Mouse (Mus musculus) thymus, adult 18-20 months (tissue): ENCODE measurements around the gene Clec18a.
A peak's percentile ranks its signal among the peaks of the same experiment; 100 is the strongest.
"Not testable (repeated sequence)": the region's sequence is repeated elsewhere in the genome, so short reads cannot be mapped to it uniquely, and the experiment has no call there.

Source experiments
- DNase-seq, 2 experiments: peaks; one replicate each; pipeline ENCODE4 v3.0.0; 2022; ENCODE audit warnings: mixed read lengths in 2 of 2

Clec18a gene

DNA sequence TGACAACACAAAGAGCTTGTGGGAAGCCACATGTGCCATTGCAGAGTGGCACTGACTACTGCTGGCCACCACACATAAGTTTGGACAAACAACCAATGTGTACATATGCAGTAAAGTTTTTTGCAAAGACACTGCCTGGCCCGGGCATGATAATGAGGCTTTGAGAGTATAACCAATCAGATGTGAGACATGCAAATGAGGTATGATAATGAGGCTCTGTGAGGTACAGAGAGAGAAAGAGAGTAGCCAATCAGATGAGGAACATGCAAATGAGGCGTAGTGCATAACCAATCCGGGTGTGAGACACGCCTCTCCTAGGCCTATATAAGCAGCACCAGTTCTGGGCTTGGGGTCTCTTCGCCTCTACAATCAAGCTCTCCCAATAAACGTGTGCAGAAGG lies at the start of gene Clec18a:
Clec18a (minus strand) TSS at position 101 of the 400 bp plus-strand sequence.
- DNase-seq: not testable (repeated sequence)

DNA sequence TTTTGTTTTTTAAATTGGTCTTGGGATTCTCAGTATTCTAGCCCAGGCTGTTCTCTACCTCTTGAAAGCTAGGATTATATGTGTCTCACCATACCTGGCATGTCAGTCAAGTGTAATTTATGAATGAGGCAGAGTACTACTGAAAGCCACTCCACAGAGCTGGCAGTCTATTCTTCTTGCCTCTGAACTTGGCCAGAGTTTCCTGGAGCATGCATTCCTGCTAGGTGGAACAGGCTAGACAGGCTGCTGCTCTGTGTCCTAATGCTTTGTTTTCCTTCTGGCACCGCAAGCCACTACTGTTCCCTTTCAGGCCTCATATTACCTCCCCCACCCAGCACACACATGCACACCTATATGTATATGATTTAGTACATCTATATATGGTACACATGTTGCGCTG lies 38.5 kb upstream of the Clec18a start:
- no peak for DNase-seq

DNA sequence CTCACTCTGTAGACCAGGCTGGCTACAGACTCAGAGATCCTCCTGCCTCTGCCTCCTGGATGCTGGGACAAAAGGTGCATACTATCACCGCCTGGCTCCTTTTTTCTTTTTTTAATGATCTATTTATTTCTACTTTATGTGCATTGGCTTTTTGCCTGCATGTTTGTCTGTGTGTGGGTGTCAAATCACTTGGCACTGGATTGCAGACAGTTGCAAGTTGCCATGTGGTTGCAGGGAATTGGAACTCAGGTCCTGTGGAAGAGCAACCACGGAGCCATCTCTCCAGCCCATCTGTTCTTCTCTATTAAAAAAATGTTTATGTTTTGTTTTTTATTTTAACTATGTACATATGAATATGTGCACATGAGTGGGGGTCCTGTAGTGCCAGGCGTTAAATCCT lies 27.3 kb upstream of the Clec18a start:
- no peak for DNase-seq

DNA sequence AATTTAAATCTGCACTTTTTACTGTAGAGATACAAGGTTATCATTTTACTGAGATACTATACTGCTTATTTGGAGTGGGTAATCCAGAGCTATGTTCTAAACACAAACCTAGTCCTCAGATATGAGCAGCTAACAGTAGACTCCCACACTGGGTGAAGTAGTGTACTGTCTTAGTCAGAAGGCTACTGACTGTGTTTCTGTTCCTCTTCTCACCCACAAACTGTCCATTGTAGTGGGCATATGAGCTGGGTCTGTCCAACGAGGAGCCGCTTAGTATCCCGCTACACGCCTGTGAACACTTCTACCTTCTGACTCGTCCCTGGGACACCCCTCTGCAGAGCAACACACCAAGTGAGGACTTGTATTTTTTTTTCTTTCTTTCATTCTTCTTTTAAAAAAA lies 22.7 kb upstream of the Clec18a start:
- DNase-seq: no peak

DNA sequence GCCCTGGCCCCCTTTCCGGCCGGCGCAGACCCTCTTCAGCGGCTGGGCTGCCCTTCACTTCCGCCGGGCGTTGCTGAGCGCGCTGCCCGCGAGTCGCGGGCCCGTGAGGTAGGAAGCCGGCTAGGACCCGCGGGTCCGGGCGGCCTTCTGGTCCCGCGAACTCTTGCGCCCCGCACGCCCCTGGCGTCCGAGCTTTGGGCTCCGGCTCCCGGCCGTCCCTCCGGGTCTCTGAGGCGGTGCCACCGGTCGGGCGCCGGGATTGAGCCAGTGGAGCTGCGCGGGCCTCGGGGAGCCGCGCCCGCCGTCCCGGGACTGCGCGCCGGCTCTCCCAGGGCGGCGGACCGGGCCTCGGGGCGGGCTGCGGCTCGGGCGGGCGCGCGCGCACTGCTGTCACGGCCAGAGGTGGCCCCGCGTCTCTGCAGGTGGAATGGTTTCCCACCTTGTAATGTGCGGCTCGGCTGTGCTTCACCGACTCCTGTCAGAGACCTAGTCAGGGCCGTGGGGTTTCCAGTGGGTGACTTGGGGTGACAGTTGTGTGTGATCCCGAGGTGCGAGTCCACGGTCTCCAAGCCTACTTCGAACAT lies 2.6 kb upstream of the Clec18a start:
- DNase-seq: peak; percentile 21 to 22

DNA sequence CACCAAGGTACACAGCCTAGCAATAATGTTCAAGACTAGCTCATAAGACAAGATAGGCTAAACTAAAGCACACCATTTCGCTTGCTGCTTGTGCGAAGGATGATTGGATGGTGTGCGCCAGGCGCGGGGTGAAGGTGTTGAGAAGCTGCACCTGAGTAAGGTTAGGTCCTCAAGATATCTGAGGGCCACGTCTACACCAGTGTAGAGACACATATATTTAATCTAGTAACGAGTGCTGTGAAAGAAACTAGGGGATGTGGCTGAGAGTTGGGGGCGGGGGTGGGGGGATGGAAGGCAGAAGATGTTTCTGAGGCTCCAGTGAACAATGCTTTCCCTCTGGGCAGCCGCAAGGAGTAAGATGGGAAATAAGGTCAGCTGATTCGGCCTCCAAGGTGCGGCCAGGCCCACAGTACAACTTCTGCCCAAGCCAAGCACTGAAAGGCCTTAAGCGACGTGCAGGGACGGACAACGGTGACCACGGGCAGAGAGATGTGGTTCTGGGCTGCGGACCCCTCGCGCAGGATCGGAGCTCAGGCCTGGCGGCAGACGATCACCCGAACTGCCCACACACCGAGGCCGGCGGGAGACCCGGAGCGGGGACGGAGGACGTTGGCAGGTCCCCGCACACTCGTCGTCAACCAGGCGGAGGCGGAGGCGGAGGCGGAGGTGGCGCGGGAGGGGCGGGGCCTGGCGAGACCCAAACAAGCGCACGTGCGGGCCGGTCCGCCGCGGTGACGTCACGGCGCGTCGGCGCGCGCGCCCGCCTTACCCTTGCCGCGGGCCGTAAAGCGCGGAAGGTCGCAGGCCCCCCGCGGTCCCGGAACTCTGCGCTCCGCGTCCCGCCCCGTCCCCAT lies 1.9 kb upstream of the Clec18a start, which contains the start of gene Pdpr:
Pdpr (plus strand) TSS at position 766 of the 854 bp plus-strand sequence.
- DNase-seq: peak; percentile 89

DNA sequence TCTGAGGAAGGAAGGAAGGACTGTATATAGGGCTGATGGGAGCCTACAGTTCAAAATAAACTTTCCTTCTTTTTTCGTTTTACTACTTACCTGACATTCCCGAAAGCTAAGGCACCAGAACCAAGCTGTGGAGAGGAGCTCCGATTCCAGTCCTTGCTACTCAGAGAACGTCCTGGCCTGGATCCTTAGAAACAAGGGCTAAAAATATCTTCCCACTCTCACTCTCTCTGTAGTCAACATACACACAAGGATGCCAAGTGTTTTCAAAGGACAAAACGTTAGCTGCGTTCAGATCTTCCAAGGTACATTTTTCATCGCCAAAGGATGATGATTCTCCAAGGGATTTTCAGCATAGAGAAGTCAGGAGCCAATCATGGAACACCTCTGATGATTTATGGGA lies 520 bp downstream of the Clec18a start:
- DNase-seq: no peak

DNA sequence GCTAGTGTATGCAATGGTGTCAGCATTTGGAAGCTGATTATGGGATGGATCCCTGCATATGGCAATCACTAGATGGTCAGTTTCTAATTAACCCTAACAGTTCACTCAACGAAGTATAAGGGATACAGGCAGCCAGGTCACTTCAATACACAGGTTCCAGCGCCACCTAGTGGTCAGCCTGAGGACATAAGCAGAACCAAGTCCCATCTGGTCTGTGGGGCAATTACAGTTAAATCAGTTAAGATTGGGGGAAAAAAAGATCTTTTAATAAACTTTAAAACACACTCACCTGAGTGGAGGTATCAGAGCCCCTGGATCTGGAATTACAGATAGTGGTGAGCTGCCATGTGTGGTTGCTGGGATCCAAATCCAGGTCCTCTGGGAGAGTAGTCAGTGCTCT lies 2.1 kb downstream of the Clec18a start:
- peak; percentile 15 to 35 for DNase-seq

DNA sequence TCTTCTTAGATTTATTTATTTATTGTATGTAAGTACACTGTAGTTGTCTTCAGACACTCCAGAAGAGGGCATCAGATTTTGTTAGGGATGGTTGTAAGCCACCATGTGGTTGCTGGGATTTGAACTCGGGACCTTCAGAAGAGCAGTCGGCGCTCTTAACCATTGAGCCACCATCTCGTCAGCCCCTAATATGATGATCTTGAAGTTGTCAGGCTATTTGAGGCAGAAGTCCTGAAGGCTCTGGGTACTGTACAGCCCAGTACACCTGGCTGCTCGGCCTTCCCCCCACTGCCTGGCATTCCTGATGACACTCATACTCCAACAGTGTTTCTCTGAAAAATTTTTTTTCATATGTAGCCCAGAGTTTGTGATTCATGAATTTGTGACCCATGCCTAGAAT lies 8.3 kb downstream of the Clec18a start:
- DNase-seq: not testable (repeated sequence)

DNA sequence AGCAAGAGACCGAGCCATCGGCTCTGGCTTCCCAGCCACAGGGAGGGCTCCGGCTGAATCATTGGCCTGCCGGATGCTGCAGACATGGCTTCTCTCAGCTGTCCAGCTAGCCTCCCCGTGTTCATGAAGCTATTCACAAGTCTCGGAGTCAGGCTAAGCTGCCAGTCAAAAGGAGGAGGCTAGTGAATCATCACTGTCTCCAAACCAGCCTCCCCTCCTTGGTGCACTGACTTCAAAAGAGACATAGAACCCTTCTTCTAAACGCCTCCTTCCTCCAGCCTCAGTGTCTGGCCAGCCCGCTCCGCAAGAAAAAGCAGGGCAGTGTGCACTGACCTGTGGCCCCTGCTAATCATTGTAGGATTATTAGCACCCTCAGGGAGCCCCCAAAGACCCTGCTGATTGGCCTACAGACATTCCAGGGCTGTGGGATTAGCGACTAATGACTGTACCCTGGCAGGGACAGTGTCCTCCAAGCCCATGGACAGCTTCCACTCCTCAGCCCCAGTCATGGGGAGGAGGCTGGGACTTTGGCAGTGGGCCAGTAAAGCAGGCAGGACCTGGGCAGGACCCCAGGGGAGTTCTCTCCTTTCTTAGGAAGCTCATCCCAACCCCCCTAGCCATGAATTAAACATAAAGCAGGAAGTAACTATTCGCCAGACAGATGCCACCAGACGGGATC lies 10.5 kb downstream of the Clec18a start:
- no peak for DNase-seq

DNA sequence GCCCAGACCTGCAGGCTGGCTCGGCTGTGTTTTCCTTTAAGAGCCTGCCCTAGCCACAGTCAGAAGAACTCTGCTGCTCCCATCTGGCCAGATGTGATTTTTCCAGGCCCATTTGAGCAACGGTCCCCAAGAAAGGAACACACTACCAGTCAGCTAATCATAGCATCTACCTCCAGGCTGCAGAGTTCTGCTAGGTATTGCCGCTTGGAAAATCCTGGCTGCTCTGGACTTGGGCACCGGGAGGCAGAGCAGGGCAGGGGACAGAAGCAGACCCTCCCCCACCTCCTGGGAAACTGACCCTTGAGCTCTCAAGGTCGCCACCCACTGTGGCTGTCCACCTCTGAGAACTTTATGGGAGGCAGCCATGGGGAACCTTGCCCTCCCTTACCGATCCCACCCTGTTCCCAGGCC lies 12.4 kb downstream of the Clec18a start:
- no peak for DNase-seq

DNA sequence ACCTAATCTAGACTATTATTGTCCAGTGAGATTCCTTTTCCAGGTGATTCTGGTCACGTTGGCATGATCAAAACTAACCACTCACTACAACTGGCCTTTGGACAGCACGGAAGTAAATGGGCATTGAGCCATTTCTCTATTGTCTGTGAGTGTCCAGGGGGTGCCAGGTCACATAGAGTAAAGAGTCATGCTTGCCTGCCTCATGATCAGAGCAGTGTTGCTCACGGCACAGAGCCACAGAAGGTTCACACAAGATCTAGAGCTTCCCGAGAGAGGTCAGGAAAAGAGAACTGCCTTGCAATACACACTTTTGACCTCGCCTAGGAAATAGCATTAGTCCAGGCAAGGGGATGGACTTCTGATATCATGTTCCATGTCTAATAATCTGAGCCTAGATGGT lies 12.8 kb downstream of the Clec18a start:
- DNase-seq: no peak

DNA sequence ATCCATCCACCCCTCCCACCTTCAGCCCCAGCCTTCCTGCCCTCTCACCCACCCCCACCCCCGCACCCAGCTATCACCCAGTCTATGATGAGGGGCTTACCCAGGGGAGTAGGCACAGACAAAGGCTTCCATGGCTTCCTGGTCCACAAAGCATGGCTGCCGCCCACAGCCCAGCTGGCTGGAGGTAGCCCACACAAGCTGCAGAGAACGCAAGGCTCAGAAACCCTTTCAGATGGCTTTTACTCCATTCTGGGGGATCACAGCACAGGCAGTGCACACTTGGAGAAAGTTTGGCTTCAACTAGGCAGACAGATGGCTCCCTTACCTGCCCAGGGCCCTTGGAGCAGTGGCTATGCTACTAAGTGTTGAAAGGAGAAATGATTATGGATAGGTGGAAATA lies 16.3 kb downstream of the Clec18a start:
- no peak for DNase-seq

DNA sequence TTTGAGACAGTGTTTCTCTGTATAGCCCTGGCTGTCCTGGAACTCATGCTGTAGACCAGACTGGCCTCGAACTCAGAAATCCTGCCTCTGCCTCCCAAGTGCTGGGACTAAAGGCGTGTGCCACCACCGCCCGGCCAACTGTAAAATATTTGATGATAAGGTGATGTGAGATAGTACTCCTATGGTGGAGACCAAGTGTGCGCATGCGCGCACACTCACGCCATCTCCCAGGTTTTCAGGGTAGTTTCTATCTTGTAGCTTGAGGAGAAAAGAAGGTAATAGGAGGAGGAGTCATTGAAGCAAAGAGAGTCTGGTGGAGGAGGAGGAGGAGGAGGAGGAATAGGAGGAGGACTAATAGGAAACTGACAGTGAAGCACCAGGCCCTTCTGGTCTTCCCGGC lies 23.6 kb downstream of the Clec18a start:
- not testable (repeated sequence) for DNase-seq

DNA sequence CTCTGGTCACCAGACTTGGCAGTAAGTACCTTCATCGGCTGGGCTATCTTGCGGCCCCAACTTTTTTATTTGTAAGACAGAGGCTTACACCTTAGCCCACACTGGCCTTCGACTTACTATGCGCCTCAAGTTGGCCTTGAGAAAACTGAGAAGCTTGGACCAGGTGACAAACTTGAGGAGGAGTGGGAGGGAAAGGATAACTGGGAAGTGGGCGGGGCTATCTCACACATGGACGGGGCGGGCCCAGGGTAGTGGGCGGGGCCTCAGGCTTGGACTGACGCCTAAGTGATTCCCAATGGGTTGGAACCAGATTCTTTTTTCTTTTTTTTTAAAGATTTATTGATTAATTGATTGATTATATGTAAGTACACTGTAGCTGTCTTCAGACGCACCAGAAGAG lies 24.8 kb downstream of the Clec18a start:
- DNase-seq: no peak

DNA sequence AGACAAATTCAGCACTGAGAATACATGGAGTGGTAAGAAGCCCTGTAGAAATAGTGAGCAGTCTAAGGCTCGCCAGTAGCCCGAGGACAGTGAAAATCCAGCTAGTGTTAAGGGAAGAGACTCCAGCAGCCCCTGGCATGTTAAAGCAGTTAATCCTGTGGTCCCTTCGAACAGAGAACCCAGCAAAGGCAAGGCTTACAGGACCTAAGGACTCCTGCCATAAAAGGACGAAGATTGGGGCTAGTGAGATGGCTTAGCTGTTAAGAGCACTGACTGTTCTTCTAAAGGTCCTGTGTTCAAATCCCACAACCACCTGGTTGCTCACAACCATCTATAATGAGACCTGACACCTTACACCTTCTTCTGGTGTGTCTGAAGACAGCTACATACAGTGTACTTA lies 25.9 kb downstream of the Clec18a start:
- no peak for DNase-seq

DNA sequence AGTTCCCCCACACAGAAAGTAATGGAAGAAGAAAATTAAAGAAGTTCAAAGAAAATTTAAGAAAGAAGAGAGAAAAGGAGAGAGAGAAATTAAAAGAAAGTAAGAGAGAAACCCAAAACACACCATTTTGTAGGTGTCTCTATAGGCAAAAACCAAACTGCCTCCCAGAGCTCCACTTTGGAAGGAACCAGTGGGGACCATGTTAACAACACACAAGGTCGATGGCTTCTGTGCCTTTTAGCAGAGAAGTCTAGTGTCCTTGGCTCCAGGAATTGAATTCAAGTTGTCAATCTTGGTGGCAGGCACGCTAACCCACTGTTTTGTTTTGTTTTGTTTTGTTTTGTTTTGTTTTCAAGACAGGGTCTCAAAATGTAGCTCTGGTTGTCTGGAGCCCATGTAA lies 29.3 kb downstream of the Clec18a start:
- DNase-seq: no peak

DNA sequence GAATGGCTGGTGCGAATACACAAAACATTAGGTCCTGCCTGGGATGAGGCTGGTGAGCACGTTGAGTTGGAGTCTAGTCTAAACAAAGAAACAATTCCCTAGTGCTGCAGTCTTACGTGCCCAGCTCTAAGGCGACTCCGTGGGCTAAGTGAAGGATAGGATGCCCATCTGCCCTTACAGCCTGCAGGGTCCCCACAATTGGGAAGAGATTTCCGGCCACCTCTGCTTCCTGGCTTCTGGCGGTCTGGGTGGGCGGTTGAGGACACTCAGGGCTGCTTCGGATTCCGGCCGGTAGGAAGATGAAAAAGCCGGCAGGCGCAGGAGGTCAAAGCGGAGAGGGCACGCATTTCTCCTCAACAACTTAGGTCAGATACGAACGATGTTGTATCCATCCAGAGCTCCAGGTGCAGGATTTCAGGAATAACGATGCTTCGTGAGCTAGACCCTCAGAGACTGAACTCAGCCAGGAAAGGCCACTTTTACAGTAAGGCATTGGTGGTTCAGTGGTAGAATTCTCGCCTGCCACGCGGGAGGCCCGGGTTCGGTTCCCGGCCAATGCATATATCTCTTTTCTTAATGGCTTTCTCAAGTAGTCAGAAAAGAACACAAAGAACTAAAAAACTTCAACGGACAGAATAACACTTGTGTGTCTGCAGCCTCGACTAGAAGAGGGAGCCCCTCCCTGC lies 30.0 kb downstream of the Clec18a start:
- DNase-seq: peak; percentile 62 to 77

DNA sequence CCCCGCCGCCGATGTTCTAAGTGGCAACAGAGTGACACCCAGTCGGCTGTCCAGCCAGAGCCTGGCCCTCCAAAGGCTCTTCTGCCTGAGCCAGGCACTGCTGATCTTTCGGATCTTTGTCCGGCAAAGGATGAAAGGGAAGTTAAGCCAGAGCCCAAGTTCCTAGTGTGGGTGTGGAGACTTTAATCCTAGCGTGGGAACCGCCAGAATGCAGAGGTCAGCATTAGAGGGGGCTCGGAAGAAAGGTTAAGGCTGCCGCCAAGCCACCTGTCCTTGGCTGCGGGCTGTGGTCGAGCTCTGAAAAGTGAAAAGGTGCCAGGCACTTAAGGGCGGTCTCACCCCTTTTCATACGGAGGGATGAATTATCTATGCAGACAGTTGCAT lies 30.5 kb downstream of the Clec18a start:
- DNase-seq: no peak

DNA sequence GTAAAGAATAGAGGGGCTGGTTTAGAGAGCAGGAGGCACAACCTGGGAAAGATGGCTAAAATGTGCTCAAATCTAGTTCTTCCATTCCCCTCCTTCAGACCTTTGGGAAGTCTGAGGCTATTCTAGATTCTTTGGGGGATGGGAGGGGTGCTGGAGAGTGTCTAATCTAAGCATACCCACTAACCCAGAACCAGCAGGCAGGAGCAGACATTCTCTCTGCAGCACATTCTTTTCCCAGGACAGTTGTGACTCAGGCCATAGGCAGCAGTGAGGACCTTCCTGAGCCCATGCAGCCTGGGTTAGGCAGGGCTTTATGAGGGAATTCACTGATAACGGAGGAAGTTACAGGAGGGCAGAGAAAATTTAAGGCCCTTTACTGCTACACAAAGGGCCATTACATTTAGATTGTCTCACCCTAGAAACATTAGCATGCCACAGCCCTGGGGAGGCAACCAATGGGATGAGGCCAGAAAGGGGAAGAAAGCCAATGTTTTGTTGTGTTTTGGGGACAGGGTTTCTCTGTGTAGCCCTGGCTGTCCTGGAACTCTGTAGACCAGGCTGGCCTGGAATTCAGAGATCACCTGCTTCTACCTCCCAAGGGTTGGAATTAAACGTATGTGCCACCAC lies 33.2 kb downstream of the Clec18a start:
- no peak for DNase-seq

DNA sequence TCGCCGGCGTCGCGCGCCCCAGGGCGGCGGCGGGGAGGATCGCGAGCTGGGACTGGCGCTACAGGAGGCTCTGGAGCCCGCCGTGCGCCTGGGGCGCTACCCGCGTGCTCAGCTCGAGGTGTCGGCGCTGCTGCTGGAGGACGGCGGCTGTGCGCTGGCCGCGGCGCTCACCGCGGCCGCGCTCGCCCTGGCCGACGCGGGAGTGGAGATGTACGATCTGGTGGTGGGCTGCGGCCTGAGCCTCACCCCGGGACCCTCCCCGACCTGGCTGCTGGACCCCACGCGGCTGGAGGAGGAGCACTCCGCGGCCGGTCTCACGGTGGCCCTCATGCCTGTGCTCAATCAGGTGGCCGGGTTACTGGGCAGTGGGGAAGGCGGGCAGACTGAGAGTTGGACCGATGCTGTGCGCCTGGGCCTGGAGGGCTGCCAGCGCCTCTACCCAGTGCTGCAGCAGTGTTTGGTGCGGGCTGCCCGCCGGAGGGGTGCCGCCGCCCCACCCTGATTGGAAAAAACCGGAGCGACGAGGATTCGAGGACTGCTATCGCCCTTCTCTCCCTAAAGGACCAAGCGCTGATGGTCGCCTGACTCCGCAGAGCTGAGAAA lies 35.4 kb downstream of the Clec18a start:
- DNase-seq: peak; percentile 20 to 22

DNA sequence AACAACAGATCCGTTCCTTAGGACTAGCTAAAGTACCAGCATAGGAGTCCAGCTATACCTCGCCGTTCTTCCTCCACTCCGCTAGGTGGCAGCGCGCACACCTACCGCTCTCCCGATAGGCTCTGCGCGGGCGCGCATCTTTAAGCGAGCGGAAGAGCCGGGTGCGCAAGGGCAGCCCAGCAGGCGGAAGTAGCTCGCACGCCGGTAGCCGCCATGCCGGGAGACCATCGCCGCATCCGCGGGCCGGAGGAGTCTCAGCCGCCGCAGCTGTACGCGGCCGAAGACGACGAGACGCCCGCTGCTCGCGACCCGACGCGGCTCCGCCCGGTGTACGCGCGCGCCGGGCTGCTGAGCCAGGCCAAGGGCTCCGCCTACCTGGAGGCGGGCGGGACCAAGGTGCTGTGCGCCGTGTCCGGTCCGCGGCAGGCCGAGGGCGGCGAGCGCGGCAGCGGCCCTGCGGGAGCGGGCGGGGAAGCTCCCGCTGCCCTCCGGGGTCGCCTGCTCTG lies 36.0 kb downstream of the Clec18a start, which contains the start of gene Exosc6:
Exosc6 (plus strand) TSS at position 182 of the 506 bp plus-strand sequence.
- DNase-seq: peak; percentile 83 to 86
